Mouse (Mus musculus) layer of hippocampus, adult 11-12 months (tissue): ENCODE measurements at regions not wholly inside any gene's neighbourhood (a gene's known extent, or its start where the extent isn't known, plus 50 kb on each side); places are given as distances from the start of the nearest gene placed in this dataset.

ENCODE experiments used
- DNase-seq: peaks from one replicate; pipeline ENCODE4 v3.0.0; 2022; ENCODE audit warnings: low spot score

- DNase-seq: no peak
These were observed 780.6 kb downstream of the Tmem114 start for GRCm38 (mm10) chr16:7644363-7644762.

- peak; percentile 16 for DNase-seq
These were observed 785.8 kb downstream of the Tmem114 start for GRCm38 (mm10) chr16:7638955-7639755.

GRCm38 (mm10) chr16:7637993-7638392, 786.9 kb downstream of the Tmem114 start:
- no peak for DNase-seq

GRCm38 (mm10) chr16:7637121-7637700, 787.7 kb downstream of the Tmem114 start:
- DNase-seq: peak; percentile 15

- no peak for DNase-seq
These were observed 788.6 kb downstream of the Tmem114 start for GRCm38 (mm10) chr16:7636326-7636725.

GRCm38 (mm10) chr16:7632474-7632873, 792.5 kb downstream of the Tmem114 start:
- no peak for DNase-seq

GRCm38 (mm10) chr16:7628351-7628750, 796.6 kb downstream of the Tmem114 start:
- DNase-seq: no peak

- no peak for DNase-seq
These were observed 818.3 kb downstream of the Tmem114 start for GRCm38 (mm10) chr16:7606602-7607001.

- DNase-seq: no peak
These were observed 822.5 kb downstream of the Tmem114 start for GRCm38 (mm10) chr16:7602428-7602827.

GRCm38 (mm10) chr16:7574879-7575278, 850.1 kb downstream of the Tmem114 start:
- no peak for DNase-seq

GRCm38 (mm10) chr16:7560841-7561240, 864.1 kb downstream of the Tmem114 start:
- DNase-seq: no peak

GRCm38 (mm10) chr16:7559177-7559576, 865.8 kb downstream of the Tmem114 start:
- peak; percentile 3 for DNase-seq

- DNase-seq: no peak
These were observed 866.3 kb downstream of the Tmem114 start for GRCm38 (mm10) chr16:7558637-7559036.

GRCm38 (mm10) chr16:7555911-7556310, 869.0 kb downstream of the Tmem114 start:
- no peak for DNase-seq

- DNase-seq: no peak
These were observed 875.4 kb downstream of the Tmem114 start for GRCm38 (mm10) chr16:7549568-7549967.

- DNase-seq: peak; percentile 8
These were observed 880.9 kb downstream of the Tmem114 start for GRCm38 (mm10) chr16:7544067-7544466.

- DNase-seq: no peak
These were observed 895.1 kb downstream of the Tmem114 start for GRCm38 (mm10) chr16:7529811-7530210.

- DNase-seq: no peak
These were observed 896.0 kb downstream of the Tmem114 start for GRCm38 (mm10) chr16:7528963-7529362.

GRCm38 (mm10) chr16:7527923-7528776, 896.8 kb downstream of the Tmem114 start:
- DNase-seq: no peak

- no peak for DNase-seq
These were observed 906.2 kb downstream of the Tmem114 start for GRCm38 (mm10) chr16:7518711-7519110.
